16 mouse cellular contexts compared by ENCODE assay signal in genomic region chr8:10879049-10879847, GRCm38 (mm10).
A peak's percentile ranks its signal among the peaks of the same experiment; 100 is the strongest.
DNase-seq lines count a peak whose midpoint lies in the region; ATAC-seq and TF ChIP-seq lines count a peak whose summit lies in the region.
"Had no signal": no experiment of that assay in that cellular context is flagged by ENCODE, and none has a peak within 500 bp of the region (broad histone marks: within the 10 kb centered on the region; RNA-seq: fewer than 3 reads in every experiment).

No protein-coding gene starts in this region.

- no peaks in the 10 kb centered on the region for H3K9me3 ChIP-seq in lung, postnatal 0 days (ENCODE audit: low read length)
- no peaks in the 10 kb centered on the region for H3K9me3 ChIP-seq in intestine, postnatal 0 days (ENCODE audit: control insufficient read depth)
- H3K9me3 ChIP-seq in liver, embryonic 11.5 days (ENCODE audit: control insufficient read depth, low read length) = no peaks in the 10 kb centered on the region
- no peaks in the 10 kb centered on the region for H3K9me3 ChIP-seq in stomach, postnatal 0 days (ENCODE audit: control insufficient read depth, low read length)
- H3K9me3 ChIP-seq: limb, embryonic 10.5 days; midbrain, embryonic 13.5 days had no signal

- WGBS in lung, postnatal 0 days = 75% methylated on average over 10 of the region's 10 CpGs
- 48% methylated on average over 10 of the region's 10 CpGs for WGBS in intestine, postnatal 0 days
- WGBS in liver, embryonic 11.5 days = 77% methylated on average over 10 of the region's 10 CpGs
- 66% methylated on average over 10 of the region's 10 CpGs for WGBS in stomach, postnatal 0 days

- H3K36me3 ChIP-seq in lung, postnatal 0 days (ENCODE audit: insufficient read depth, low read length) = no peaks in the 10 kb centered on the region
- H3K36me3 ChIP-seq in intestine, postnatal 0 days (ENCODE audit: control insufficient read depth, insufficient read depth) = no peaks in the 10 kb centered on the region
- no peaks in the 10 kb centered on the region for H3K36me3 ChIP-seq in liver, embryonic 11.5 days (ENCODE audit: control insufficient read depth, insufficient read depth, low read length)
- no peaks in the 10 kb centered on the region for H3K36me3 ChIP-seq in stomach, postnatal 0 days (ENCODE audit: control insufficient read depth, insufficient read depth, low read length)
- H3K36me3 ChIP-seq: limb, embryonic 10.5 days; midbrain, embryonic 13.5 days had no signal

- no peak for DNase-seq in lung, postnatal 0 days (ENCODE audit: low spot score)
- no peak for DNase-seq in lung, postnatal 10 days
- DNase-seq in liver, embryonic 11.5 days (ENCODE audit: low spot score) = no peak
- peak; percentile 75 for DNase-seq in stomach, postnatal 0 days (ENCODE audit: low spot score)
- no peak for DNase-seq in spleen, adult 12 weeks (ENCODE audit: low spot score)
- DNase-seq in spleen, postnatal 4 days (ENCODE audit: low spot score in 2 of 2) = no peak
- DNase-seq: adrenal gland, adult 8-10 months; cerebellum, postnatal 25 days; forebrain, postnatal 0 days; heart, postnatal 14 days; layer of hippocampus, postnatal 36 days; lung, postnatal 36 days had no signal

- no peak overlapping the region for H3K4me3 ChIP-seq in lung, postnatal 0 days (ENCODE audit: low read depth, low read length)
- H3K4me3 ChIP-seq in intestine, postnatal 0 days (ENCODE audit: low read depth, low read length) = no peak overlapping the region
- no peak overlapping the region for H3K4me3 ChIP-seq in liver, embryonic 11.5 days (ENCODE audit: low read depth, low read length)
- no peak overlapping the region for H3K4me3 ChIP-seq in stomach, postnatal 0 days (ENCODE audit: low read depth, low read length)
- H3K4me3 ChIP-seq: limb, embryonic 10.5 days; midbrain, embryonic 13.5 days had no signal

- H3K4me1 ChIP-seq in lung, postnatal 0 days (ENCODE audit: insufficient read depth, low read depth, low read length) = no peaks in the 10 kb centered on the region
- H3K4me1 ChIP-seq in intestine, postnatal 0 days (replicated peaks; ENCODE audit: control insufficient read depth, insufficient read depth, low read length) = no peaks in the 10 kb centered on the region
- no peaks in the 10 kb centered on the region for H3K4me1 ChIP-seq in liver, embryonic 11.5 days (replicated peaks; ENCODE audit: control insufficient read depth, insufficient read depth, low read length)
- H3K4me1 ChIP-seq in stomach, postnatal 0 days (replicated peaks; ENCODE audit: control insufficient read depth, insufficient read depth) = no peaks in the 10 kb centered on the region; the same call in 1 of the 2 replicates
- H3K4me1 ChIP-seq: limb, embryonic 10.5 days; midbrain, embryonic 13.5 days had no signal

- no peak for ATAC-seq in lung, postnatal 0 days
- peak; percentile 95 for ATAC-seq in intestine, postnatal 0 days
- peak; percentile 41; the same call in 1 of the 2 replicates for ATAC-seq in liver, embryonic 11.5 days (replicated peaks; ENCODE audit: low FRiP score)
- ATAC-seq in stomach, postnatal 0 days (ENCODE audit: low FRiP score, low TSS enrichment) = peak; percentile 93
- ATAC-seq: forebrain, postnatal 0 days; midbrain, embryonic 13.5 days had no signal

- TF ChIP-seq EP300 in lung, postnatal 0 days (IDR thresholded peaks at IDR 0.05) = no peak
- TF ChIP-seq EP300 in stomach, postnatal 0 days (optimal IDR thresholded peaks at IDR 0.05) = no peak

- no peaks in the 10 kb centered on the region for H3K27me3 ChIP-seq in lung, postnatal 0 days (replicated peaks; ENCODE audit: insufficient read depth, low read length)
- H3K27me3 ChIP-seq in intestine, postnatal 0 days (replicated peaks; ENCODE audit: control insufficient read depth, insufficient read depth, low read length) = no peaks in the 10 kb centered on the region
- no peaks in the 10 kb centered on the region; the same call in 1 of the 2 replicates for H3K27me3 ChIP-seq in liver, embryonic 11.5 days (replicated peaks; ENCODE audit: control insufficient read depth, insufficient read depth, low read length)
- no peaks in the 10 kb centered on the region for H3K27me3 ChIP-seq in stomach, postnatal 0 days (ENCODE audit: control insufficient read depth, insufficient read depth, low read length)
- H3K27me3 ChIP-seq: midbrain, embryonic 13.5 days; Patski had no signal

- H3K27ac ChIP-seq in lung, postnatal 0 days (ENCODE audit: low read length) = no peak overlapping the region
- no peak overlapping the region; the same call in 1 of the 2 replicates for H3K27ac ChIP-seq in intestine, postnatal 0 days (ENCODE audit: low read depth, low read length)
- no peak overlapping the region for H3K27ac ChIP-seq in liver, embryonic 11.5 days (ENCODE audit: low read depth, low read length)
- H3K27ac ChIP-seq in stomach, postnatal 0 days (replicated peaks) = peak overlapping the region; percentile 61; the same call in 1 of the 2 replicates
- H3K27ac ChIP-seq: limb, embryonic 10.5 days; midbrain, embryonic 13.5 days had no signal

- H3K4me2 ChIP-seq in lung, postnatal 0 days (replicated peaks; ENCODE audit: low read depth, low read length) = no peak overlapping the region
- no peak overlapping the region for H3K4me2 ChIP-seq in intestine, postnatal 0 days (replicated peaks; ENCODE audit: low read depth)
- H3K4me2 ChIP-seq in liver, embryonic 11.5 days = no peak overlapping the region
- no peak overlapping the region for H3K4me2 ChIP-seq in stomach, postnatal 0 days (replicated peaks; ENCODE audit: low read depth)
- H3K4me2 ChIP-seq: midbrain, embryonic 13.5 days had no signal

- no peak overlapping the region for H3K9ac ChIP-seq in lung, postnatal 0 days (replicated peaks; ENCODE audit: low read depth)
- no peak overlapping the region for H3K9ac ChIP-seq in intestine, postnatal 0 days (ENCODE audit: low read depth, low read length)
- H3K9ac ChIP-seq in liver, embryonic 11.5 days (ENCODE audit: low read depth, low read length) = no peak overlapping the region
- H3K9ac ChIP-seq in stomach, postnatal 0 days (ENCODE audit: low read length) = no peak overlapping the region
- H3K9ac ChIP-seq: forebrain, postnatal 0 days; midbrain, embryonic 13.5 days had no signal

- TF ChIP-seq CTCF in lung, postnatal 0 days (IDR thresholded peaks at IDR 0.05) = peak; percentile 18; the same call in 1 of the 2 replicates
- TF ChIP-seq CTCF in intestine, postnatal 0 days (IDR thresholded peaks at IDR 0.05; ENCODE audit: low read depth) = peak; percentile 68
- peak; percentile 65 for TF ChIP-seq CTCF in stomach, postnatal 0 days (IDR thresholded peaks at IDR 0.05; ENCODE audit: low read depth)

Comparison
In these comparisons a context has a peak if more than half of its experiments do, and no peak if none do; other contexts are left out.
1. CTCF ChIP-seq: peak in every context shown above with its lines; median percentile 68 in intestine, postnatal 0 days; 65 in stomach, postnatal 0 days; 18 in lung, postnatal 0 days.